Mouse (Mus musculus): Measurements from ENCODE around the gene Gnb1.

Gnb1 gene

DNA sequence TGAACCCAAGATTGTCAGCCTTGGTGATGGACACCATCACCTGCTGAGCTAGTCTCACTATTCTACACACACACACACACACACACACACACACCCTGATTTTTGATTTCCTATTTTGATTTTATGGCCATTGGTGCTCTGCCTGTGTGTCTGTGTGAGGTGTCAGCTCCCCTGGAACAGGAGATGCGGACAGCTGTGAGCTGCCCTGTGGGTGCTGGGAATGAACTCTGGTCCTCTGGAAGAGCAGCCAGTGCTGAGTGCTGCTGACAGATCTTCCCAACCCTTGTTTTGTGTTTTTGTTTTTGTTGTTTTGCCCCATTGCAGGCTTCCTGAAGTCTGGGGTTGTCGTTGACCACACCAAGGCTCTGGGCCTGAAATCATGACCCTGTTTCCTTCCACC lies 82.0 kb downstream of the Gnb1 start:
- Histone ChIP-seq H3K27me3 (ENCODE audit: insufficient read depth, low read length) (no peaks in the 10 kb centered on the region), H3K36me3 (ENCODE audit: insufficient read depth, low read length) (peaks cover 19% of the 10 kb centered on the region), H3K4me1 (replicated peaks; ENCODE audit: low read depth, low read length) (peaks cover 80% of the 10 kb centered on the region), H3K4me3 (replicated peaks; ENCODE audit: low read length) (no peak overlapping the region), H3K9me3 (ENCODE audit: low read length) (no peaks in the 10 kb centered on the region)
- TF ChIP-seq CTCF (conservative IDR thresholded peaks at IDR 0.05; ENCODE audit: low read length), result no peak
- TF ChIP-seq NANOG (IDR thresholded peaks at IDR 0.05; ENCODE audit: borderline replicate concordance, low read length), result no peak
- no peak for TF ChIP-seq POU5F1 (IDR thresholded peaks at IDR 0.05; ENCODE audit: borderline replicate concordance, low read length)

DNA sequence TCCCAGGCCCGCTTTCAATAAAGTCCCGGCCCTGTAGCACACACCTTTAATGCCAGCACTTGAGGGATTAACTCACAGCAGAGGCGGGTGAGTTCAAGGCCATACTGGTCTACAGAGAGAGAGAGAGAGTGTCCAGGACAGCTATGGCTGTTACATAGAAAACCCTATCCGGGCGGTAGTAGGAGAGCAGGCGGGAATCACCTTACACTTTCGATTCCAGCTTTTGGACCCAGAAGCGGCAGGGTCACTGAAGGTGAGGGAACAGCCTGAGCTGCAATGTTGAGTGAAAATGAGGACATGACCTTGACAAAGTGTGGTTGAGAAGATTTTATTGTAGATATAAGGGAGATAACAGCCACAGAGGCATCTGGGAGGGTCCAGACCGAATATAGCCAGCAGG lies 82.7 kb downstream of the Gnb1 start:
- TF ChIP-seq NANOG (IDR thresholded peaks at IDR 0.05; ENCODE audit: borderline replicate concordance, low read length), result no peak
- TF ChIP-seq CTCF (conservative IDR thresholded peaks at IDR 0.05; ENCODE audit: low read length), result no peak
- no peak for TF ChIP-seq POU5F1 (IDR thresholded peaks at IDR 0.05; ENCODE audit: borderline replicate concordance, low read length)
- peaks cover 26% of the 10 kb centered on the region for H3K36me3 ChIP-seq (ENCODE audit: insufficient read depth, low read length)
- H3K9me3 ChIP-seq (ENCODE audit: low read length), result no peaks in the 10 kb centered on the region
- H3K4me1 ChIP-seq (replicated peaks; ENCODE audit: low read depth, low read length), result peaks cover 74% of the 10 kb centered on the region
- 0 out of 2 replicates have a peak overlapping the region, but pooled peaks have one; percentile 3 for H3K4me3 ChIP-seq (replicated peaks; ENCODE audit: low read length)
- no peaks in the 10 kb centered on the region for H3K27me3 ChIP-seq (ENCODE audit: insufficient read depth, low read length)

DNA sequence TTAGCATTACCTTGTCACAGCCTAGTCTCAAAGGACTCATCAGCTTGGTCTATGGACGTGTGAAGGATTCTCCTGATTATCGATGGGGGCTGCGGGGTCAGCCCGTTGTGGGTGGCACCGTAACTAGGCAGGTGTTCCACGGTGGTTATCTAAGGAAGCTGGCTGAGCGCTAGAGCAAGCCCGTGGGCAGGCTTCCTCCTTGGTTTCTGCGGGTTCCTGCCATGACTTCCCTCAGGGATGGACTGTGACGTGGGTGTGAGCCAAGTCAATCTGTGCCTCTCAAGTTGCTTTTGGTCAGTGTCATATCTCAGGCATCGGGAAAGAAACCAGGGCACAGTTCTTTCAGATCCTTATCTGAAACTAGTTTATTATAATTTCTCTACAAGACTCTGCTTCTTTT lies 83.8 kb downstream of the Gnb1 start:
- Histone ChIP-seq H3K36me3 (ENCODE audit: insufficient read depth, low read length) (peaks cover 37% of the 10 kb centered on the region), H3K9me3 (ENCODE audit: low read length) (no peaks in the 10 kb centered on the region), H3K27me3 (ENCODE audit: insufficient read depth, low read length) (no peaks in the 10 kb centered on the region), H3K4me3 (replicated peaks; ENCODE audit: low read length) (no peak overlapping the region), H3K4me1 (replicated peaks; ENCODE audit: low read depth, low read length) (peaks cover 63% of the 10 kb centered on the region)
- TF ChIP-seq NANOG (IDR thresholded peaks at IDR 0.05; ENCODE audit: borderline replicate concordance, low read length) (no peak), POU5F1 (IDR thresholded peaks at IDR 0.05; ENCODE audit: borderline replicate concordance, low read length) (no peak), CTCF (conservative IDR thresholded peaks at IDR 0.05; ENCODE audit: low read length) (no peak)

DNA sequence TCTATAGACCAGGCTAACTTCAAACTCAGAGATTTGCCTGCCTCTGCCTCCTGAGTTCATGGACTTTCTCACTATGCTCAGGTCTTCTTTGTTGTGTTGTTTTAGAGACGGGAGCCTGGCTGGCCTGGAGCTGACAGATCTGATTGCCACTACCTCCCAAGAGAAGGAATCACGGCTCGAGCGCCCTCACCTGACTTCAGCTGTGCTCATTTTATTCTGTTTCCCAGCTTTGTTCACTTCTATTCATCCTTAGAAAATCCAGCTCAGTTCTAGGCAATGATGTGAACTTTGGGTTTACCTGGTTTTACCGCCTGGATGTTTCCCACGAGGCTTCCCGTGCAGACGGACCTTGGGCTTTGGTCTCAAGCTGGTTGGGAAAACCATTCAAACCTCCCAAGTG lies 84.4 kb downstream of the Gnb1 start:
- no peak for TF ChIP-seq POU5F1 (IDR thresholded peaks at IDR 0.05; ENCODE audit: borderline replicate concordance, low read length)
- no peak for TF ChIP-seq NANOG (IDR thresholded peaks at IDR 0.05; ENCODE audit: borderline replicate concordance, low read length)
- no peak for TF ChIP-seq CTCF (conservative IDR thresholded peaks at IDR 0.05; ENCODE audit: low read length)
- H3K9me3 ChIP-seq (ENCODE audit: low read length), result no peaks in the 10 kb centered on the region
- H3K36me3 ChIP-seq (ENCODE audit: insufficient read depth, low read length), result peaks cover 42% of the 10 kb centered on the region
- no peaks in the 10 kb centered on the region for H3K27me3 ChIP-seq (ENCODE audit: insufficient read depth, low read length)
- H3K4me1 ChIP-seq (replicated peaks; ENCODE audit: low read depth, low read length), result peaks cover 58% of the 10 kb centered on the region
- no peak overlapping the region for H3K4me3 ChIP-seq (replicated peaks; ENCODE audit: low read length)

DNA sequence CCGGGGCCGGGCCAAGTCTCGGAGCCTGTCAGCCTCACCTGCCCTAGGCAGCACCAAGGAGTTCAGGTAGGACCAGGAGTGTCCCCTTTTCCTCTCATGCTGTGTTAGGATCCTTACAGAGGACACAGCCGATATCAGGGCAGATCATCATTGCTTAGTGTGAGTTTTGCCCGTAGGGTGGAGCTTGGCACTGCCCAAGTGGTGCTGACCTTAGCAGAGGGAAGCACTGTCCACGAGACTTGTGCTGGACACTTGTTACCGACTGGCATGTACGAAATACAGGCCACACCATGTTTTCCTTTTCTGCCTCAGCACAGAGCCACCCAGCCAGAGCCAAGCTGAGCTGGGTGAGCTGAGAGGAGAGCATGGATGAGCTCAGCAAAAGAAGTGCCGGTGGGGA lies 86.0 kb downstream of the Gnb1 start:
- TF ChIP-seq CTCF (conservative IDR thresholded peaks at IDR 0.05; ENCODE audit: low read length), result no peak
- no peak for TF ChIP-seq POU5F1 (IDR thresholded peaks at IDR 0.05; ENCODE audit: borderline replicate concordance, low read length)
- TF ChIP-seq NANOG (IDR thresholded peaks at IDR 0.05; ENCODE audit: borderline replicate concordance, low read length), result no peak
- H3K27me3 ChIP-seq (ENCODE audit: insufficient read depth, low read length), result no peaks in the 10 kb centered on the region
- no peak overlapping the region for H3K4me3 ChIP-seq (replicated peaks; ENCODE audit: low read length)
- no peaks in the 10 kb centered on the region for H3K9me3 ChIP-seq (ENCODE audit: low read length)
- peaks cover 42% of the 10 kb centered on the region for H3K4me1 ChIP-seq (replicated peaks; ENCODE audit: low read depth, low read length)
- H3K36me3 ChIP-seq (ENCODE audit: insufficient read depth, low read length), result peaks cover 52% of the 10 kb centered on the region

DNA sequence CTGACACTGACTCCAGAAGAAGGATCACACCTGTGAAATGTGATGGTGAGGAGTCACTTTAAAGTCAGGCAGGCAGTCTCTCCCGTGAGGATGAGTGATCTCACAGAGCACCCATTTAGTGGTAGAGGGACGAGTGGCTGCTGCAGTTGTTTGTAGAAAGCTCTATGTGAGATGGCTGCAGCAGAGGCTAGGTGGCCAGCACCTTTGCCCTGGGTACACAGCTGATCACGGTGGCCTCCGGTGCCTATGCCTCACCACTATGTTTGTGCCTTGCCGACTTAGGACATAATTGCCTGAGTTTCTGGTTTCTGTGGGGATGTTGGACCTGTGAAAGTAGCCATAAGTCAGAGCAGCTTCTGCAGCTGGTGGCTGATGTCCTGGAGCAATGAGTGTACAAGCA lies 86.6 kb downstream of the Gnb1 start:
- Histone ChIP-seq H3K4me1 (replicated peaks; ENCODE audit: low read depth, low read length) (peaks cover 42% of the 10 kb centered on the region), H3K9me3 (ENCODE audit: low read length) (no peaks in the 10 kb centered on the region), H3K36me3 (ENCODE audit: insufficient read depth, low read length) (peaks cover 58% of the 10 kb centered on the region), H3K27me3 (ENCODE audit: insufficient read depth, low read length) (no peaks in the 10 kb centered on the region), H3K4me3 (replicated peaks; ENCODE audit: low read length) (no peak overlapping the region)
- TF ChIP-seq POU5F1 (IDR thresholded peaks at IDR 0.05; ENCODE audit: borderline replicate concordance, low read length) (no peak), NANOG (IDR thresholded peaks at IDR 0.05; ENCODE audit: borderline replicate concordance, low read length) (no peak), CTCF (conservative IDR thresholded peaks at IDR 0.05; ENCODE audit: low read length) (no peak)

DNA sequence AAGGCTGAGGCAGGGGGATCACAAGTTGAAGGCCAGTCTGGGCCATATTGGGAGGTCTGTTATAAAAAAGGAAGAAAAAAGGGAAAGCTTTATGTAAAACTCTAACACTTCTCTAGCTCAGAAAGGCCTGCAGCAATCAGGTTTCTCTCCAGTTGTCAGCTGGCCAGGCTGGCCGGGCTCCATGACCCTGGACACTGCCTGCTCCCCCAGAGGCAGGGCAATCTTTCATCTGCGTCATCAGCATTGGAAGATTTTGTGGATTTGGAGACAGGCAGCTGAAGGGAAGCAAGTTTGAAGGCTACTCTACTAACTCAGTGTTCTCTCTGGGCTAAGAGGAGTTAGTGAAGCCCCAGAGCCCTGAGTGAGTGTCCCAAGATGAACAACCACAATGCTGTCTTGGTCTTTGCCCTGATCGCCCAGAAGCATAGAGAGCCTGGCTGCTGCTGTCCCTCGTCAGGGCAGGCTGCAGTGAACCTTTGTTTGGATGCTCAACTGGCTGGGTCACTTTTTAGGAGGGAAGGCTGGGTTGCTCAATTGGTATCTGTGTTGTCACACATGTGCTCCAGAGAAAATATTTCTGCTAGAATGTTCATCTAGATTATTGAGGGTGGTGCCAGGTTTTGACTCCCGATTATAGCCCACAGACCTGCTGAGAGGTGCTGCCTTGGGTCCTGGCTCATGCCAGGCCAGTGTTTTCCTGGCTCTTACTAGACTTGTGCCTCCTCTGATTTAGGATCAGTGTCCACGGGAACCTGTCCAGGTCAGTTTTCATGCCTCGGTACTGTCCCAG lies 87.4 kb downstream of the Gnb1 start:
- no peaks in the 10 kb centered on the region for H3K27me3 ChIP-seq (ENCODE audit: insufficient read depth, low read length)
- H3K9me3 ChIP-seq (ENCODE audit: low read length), result no peaks in the 10 kb centered on the region
- H3K4me3 ChIP-seq (replicated peaks; ENCODE audit: low read length), result no peak overlapping the region
- no peak for TF ChIP-seq NANOG (IDR thresholded peaks at IDR 0.05; ENCODE audit: borderline replicate concordance, low read length)
- TF ChIP-seq POU5F1 (IDR thresholded peaks at IDR 0.05; ENCODE audit: borderline replicate concordance, low read length), result no peak
- TF ChIP-seq CTCF (conservative IDR thresholded peaks at IDR 0.05; ENCODE audit: low read length), result no peak
- H3K4me1 ChIP-seq (replicated peaks; ENCODE audit: low read depth, low read length), result peaks cover 37% of the 10 kb centered on the region
- H3K36me3 ChIP-seq (ENCODE audit: insufficient read depth, low read length), result peaks cover 64% of the 10 kb centered on the region

DNA sequence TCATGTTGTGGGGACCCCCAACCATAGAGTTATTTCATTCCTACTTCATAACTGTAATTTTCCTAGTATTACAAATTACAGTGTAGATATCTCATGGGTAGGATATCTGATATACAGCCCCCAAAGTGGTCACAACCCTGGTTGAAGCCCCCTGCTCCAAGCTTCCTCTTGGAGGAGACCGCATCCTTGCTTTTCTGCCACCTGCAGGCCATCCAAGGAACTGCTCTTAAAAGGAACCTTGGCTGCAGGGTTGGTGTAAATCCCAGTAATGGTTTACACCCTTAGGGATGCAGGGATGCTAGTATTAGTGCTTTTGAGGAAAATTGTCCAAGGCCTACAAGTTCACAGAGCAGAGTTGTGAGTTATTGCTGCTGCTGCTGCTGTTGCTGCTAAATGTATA lies 89.3 kb downstream of the Gnb1 start:
- Histone ChIP-seq H3K4me3 (replicated peaks; ENCODE audit: low read length) (no peak overlapping the region), H3K27me3 (ENCODE audit: insufficient read depth, low read length) (no peaks in the 10 kb centered on the region), H3K4me1 (replicated peaks; ENCODE audit: low read depth, low read length) (peaks cover 20% of the 10 kb centered on the region), H3K9me3 (ENCODE audit: low read length) (no peaks in the 10 kb centered on the region), H3K36me3 (ENCODE audit: insufficient read depth, low read length) (peaks cover 82% of the 10 kb centered on the region)
- no peak for TF ChIP-seq POU5F1 (IDR thresholded peaks at IDR 0.05; ENCODE audit: borderline replicate concordance, low read length)
- peak; percentile 93 for TF ChIP-seq CTCF (conservative IDR thresholded peaks at IDR 0.05; ENCODE audit: low read length)
- no peak for TF ChIP-seq NANOG (IDR thresholded peaks at IDR 0.05; ENCODE audit: borderline replicate concordance, low read length)
